Mouse (Mus musculus): ENCODE data around the gene Wscd2.

Wscd2 gene

GRCm38 (mm10) chr5:113521037-113521436 is 30.9 kb downstream of the Wscd2 start:
- in situ Hi-C loops (cut with MboI, MseI): loop anchor here (25.0 kb wide), 1 partner anchor 891 kb away; no protein-coding TSS in a partner anchor

DNA sequence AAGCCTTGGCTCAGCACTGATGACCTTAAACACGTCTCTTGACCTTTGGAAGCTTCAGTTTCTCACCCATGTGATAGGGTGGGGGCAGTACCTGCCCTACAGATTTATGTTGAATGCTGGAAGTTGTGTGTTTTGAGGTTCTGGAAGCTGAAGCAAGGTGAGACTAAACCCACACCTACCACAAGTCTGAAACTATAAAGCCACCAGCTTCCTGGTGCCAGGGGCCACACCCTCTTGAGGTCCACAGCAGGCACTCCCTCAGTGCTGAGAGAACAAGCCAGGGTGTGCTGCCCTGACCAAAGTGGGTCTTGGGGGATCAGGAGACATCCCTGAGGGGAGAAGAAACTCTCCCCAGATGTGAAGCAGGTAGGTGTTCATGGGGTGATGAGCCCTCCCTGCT is 48.7 kb downstream of the Wscd2 start:
- in situ Hi-C loops (cut with MboI, MseI): no loop called here

DNA sequence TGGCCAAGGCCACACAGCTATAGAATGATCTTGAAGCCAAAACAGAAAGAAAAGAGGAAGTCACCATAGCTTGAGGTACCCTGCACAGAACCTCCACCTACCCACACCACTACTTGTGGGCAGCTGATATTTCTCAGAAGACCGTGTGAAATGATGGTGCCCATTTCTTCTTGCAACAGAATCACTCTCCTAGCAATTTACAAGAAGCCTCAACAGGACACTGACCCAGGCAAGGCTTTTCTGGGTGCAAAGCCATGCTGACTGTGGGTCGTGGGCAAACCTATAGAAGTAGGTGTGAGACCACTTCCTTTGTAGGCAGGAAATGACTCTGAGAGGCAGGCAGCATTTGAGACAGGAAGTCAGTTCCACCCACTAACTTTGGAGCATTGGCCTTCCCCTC is 49.3 kb downstream of the Wscd2 start:
- in situ Hi-C loops (cut with MboI, MseI): no loop called here

DNA sequence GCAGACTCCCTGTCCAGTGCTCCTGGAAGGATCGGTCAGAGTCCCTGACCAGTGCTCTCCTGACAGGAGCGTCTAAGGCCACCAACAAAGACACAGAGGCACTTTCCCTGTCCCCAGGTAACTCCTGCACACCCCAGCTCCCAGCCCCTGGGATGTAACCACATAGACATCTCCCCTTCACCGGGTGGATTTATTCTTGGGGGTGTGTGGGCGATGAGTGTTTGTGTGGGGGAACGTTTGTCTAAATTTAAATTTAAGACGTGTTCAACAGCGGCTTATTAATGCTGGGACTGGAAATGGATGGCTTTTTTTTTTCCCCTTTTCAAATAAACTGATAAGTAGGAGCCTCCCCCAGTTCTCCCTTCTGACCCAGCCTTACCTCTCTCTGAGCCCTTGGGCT is 49.7 kb downstream of the Wscd2 start:
- in situ Hi-C loops (cut with MboI, MseI): no loop called here

DNA sequence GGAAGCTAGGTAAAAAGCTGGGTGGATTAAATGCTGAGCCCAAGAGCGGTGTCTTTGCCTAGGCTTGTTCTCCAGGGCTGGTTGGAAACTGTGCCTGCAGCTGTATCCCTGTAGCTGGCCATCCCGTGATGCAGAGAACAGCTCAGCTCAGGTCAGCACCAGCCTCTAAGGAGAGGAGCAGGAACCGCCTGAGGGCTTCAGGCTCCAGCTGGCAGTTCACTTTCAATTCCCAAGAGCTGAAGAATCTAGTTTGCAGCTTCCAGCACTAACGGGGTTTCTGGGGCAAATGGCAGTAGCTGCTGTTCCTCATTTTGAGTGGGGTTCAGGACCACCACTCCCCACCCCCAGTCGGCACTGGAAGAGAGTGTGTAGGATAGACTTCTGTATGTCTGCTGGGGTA is 51.1 kb downstream of the Wscd2 start:
- in situ Hi-C loops (cut with MboI, MseI): no loop called here

- in situ Hi-C loops (cut with MboI, MseI): no loop called here
These were observed 52.8 kb downstream of the Wscd2 start for GRCm38 (mm10) chr5:113542885-113543476.

DNA sequence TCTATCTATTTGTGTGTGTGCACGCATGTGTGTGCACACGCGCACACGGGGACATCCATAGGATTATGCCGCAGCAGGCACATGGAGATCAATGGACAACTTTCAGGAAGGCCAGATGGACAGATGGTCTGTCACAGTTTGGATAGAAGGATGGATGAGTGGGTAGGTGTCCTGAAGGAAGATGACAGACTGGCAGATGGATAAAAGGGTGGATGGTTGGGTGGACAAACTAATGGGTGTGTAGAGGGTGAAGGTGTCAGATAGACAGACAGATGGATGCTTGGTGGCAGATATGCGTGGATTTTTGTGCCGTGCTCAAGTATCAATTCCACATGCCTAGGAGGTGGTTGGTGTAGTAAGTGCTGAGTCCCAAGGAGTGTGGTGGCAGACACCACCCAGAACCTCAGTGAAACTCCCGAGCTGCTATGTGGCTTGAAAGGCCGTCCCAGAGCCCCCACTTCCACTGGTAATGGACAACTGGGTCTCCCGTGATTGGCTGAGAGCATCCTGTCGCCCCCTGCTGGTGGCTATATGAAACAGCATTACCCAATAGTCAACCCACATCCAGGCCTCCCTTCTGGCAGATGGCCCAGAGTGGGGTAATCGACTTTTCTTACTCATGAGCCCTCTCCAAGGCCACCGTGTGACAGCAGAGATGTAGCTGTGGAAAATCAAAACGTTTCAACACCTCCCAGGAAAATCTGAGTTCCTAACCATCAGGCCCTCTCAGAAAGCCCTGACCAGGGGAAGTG is 58.0 kb downstream of the Wscd2 start:
- in situ Hi-C loops (cut with MboI, MseI): no loop called here

- in situ Hi-C loops (cut with MboI, MseI): loop anchor here (5.0 kb wide), 1 partner anchor 72 kb away; no protein-coding TSS in a partner anchor
These were observed 60.1 kb downstream of the Wscd2 start for GRCm38 (mm10) chr5:113550249-113550648.

DNA sequence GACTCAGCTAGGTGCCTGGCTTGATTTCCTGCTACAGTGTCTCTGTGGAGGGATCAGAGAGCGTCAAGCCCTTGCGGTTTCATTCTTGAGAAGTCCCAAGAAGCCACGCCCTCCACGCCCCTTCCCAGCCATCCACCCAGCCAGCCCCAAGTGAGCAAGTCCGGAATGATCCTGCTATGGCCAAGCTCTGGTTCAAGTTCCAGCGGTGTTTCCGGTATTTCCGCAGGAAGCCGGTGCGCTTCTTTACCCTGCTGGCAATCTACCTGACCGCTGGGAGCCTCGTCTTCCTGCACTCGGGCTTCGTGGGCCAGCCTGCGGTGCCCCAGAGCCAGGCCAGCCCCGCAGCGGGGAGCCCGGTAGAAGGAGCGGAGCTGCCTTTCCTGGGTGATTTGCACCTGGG is 60.6 kb downstream of the Wscd2 start:
- in situ Hi-C loops (cut with MboI, MseI): loop anchor here (5.0 kb wide), 1 partner anchor 72 kb away; no protein-coding TSS in a partner anchor

GRCm38 (mm10) chr5:113553402-113553897 is 63.3 kb downstream of the Wscd2 start:
- in situ Hi-C loops (cut with MboI, MseI): loop anchor here (5.0 kb wide), 1 partner anchor 69 kb away; no protein-coding TSS in a partner anchor

- in situ Hi-C loops (cut with MboI, MseI): loop anchor here (5.0 kb wide), 1 partner anchor 68 kb away; no protein-coding TSS in a partner anchor
These were observed 64.0 kb downstream of the Wscd2 start for GRCm38 (mm10) chr5:113554095-113554494.

- in situ Hi-C loops (cut with MboI, MseI): loop anchor here (5.0 kb wide), 1 partner anchor 68 kb away; no protein-coding TSS in a partner anchor
These were observed 64.4 kb downstream of the Wscd2 start for GRCm38 (mm10) chr5:113554571-113554970.

DNA sequence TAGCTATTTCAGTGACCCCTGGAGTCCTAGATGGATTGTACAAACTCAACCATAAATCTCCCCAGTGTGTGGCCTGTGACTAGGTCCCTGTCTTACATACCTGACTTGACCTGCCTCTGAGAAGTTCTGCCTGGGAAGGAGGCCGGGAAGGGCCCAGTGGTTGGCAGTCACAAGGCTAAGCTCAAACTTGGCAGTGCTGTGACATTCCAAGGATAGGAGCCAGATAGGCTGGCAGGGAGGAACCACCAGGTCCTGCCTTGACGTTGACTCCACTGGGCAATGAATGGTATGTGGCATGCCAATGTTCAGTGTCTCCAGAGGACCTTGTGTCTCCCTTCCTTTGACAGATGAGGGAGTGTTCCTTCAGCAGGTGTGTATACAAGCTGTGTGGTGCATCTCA is 65.6 kb downstream of the Wscd2 start:
- in situ Hi-C loops (cut with MboI, MseI): no loop called here

DNA sequence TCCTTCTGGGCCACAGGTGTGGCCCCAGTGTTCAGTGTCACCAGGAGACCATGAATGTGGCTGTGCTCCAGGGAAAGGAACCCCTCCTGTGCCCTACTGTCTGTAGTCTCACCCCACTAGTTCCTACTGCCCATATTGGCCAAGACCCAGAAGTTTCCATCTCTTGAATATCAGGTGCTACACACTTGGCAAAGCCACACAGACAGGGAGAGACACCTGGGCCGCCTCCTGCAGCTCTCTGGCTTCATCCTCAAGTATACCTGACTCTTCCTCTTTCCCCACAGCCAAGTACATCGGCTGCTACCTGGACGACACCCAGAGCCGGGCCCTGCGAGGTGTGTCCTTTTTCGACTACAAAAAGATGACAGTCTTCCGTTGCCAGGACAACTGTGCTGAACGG is 67.9 kb downstream of the Wscd2 start:
- in situ Hi-C loops (cut with MboI, MseI): no loop called here

GRCm38 (mm10) chr5:113559627-113560026 is 69.5 kb downstream of the Wscd2 start:
- in situ Hi-C loops (cut with MboI, MseI): no loop called here

- in situ Hi-C loops (cut with MboI, MseI): no loop called here
These were observed 74.3 kb downstream of the Wscd2 start for GRCm38 (mm10) chr5:113564463-113564862.

- in situ Hi-C loops (cut with MboI, MseI): no loop called here
These were observed 75.1 kb downstream of the Wscd2 start for GRCm38 (mm10) chr5:113565101-113565854.

DNA sequence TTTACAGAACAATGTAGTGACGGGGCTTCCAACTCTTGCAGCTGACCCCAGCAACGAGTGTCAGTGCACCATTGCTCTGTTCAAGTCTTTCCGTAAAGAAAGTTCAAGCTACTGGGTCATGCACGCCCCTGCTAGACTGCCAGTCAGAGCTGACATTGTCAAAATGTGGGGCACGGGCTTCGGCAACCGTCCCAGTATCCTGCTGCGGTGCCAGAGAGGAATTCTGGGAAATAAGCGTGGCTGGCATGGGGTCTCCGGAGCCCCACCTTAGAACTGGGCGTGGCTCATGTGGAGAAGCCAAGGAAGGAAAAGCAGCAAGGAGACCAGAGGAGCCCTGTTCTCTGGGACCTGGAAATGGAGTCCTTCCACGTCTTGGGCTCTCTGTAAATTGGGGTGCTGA is 75.7 kb downstream of the Wscd2 start:
- in situ Hi-C loops (cut with MboI, MseI): no loop called here

DNA sequence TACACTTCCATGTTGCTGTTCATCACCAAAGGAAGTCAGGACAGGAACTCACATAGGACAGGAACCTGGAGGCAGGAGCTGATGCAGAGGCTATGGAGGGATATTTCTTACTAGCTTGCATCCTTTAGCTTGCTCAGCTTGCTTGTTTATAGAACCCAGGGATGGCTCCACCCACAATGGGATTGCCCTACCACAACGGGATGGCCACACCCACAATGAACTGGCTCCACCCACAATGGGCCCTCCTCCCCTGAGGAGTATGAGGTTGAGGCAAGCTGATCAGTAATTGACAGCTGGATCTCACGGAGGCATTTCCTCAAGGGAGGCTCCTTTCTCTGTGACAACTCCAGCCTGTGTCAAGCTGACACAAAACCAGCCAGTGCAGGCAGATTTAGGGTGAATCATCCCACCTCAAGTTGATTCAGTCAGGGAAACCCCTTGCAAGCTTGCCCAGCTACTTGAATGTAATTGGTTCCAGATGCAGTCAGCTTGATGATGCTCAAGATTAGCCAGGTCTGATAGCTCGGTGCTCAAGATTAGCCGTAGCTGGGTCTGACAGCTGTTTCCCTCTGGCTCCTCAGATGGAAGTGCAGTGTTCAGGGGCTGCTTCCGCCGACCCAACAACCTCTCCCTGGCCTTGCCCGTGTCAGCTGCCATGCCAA is 80.1 kb downstream of the Wscd2 start:
- in situ Hi-C loops (cut with MboI, MseI): no loop called here

- in situ Hi-C loops (cut with MboI, MseI): no loop called here
These were observed 87.4 kb downstream of the Wscd2 start for GRCm38 (mm10) chr5:113577555-113577954.

- in situ Hi-C loops (cut with MboI, MseI): no loop called here
These were observed 88.3 kb downstream of the Wscd2 start for GRCm38 (mm10) chr5:113578428-113578827.

DNA sequence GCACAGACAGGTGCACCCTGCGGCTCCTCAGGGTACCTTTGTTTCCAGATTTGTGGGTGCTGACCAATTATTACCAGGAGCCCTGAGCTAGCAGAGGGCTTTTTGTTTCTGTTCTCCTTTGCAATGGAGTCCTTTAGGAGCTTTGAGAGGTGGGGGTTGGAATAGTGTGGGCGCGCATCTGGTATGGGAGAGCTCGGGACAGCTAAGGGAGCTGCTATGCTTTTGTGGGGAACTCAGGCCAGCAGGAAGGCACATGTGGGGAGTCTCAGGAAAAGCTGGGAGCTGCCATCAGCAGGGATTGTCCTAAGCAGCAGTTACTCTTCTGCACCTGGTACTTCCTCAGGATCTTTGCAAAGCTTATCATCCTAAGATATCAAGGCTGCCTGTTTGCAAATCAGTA is 89.0 kb downstream of the Wscd2 start:
- in situ Hi-C loops (cut with MboI, MseI): no loop called here

Data from regulatory T cell (primary cell).